Mouse (Mus musculus) mammary gland, adult 2 months (tissue): ENCODE results near the gene Ifi209. TPM values are rescaled to one million over a fixed set of nuclear protein-coding genes. Genes with fewer than 3 reads are reported as not detected.

Source experiments
- polyA plus RNA-seq: library from polyadenylated mRNA; depleted of rRNA; stranded (reverse); fragments of >200 nt; gene quantifications from 2 replicates; pipeline ENCODE4 v1.2.3, GENCODE M21; 2012; ENCODE audit warnings: low replicate concordance; rRNA removed

Ifi209 gene
- 2.8 and 5.7 TPM in 2 replicates for polyA plus RNA-seq

DNA sequence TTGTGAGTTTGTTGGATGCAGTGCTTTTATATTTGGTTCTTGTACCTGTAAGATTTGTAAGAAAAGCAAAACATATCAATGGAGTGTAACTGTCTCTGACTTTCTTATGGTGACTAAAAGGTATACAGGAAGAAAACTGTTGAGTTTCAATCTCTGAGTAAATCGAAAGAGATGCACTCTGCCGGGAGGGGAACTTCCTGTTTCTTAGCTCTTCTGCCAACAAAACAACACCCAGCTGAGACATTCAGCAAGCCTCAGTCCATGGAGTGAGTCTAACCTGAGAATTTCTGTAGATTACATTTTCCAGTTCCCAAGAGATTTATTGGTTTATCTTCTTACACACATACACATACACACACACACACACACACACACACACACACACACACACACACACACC is at the start of gene Ifi209:
Gene Ifi209, plus strand, starts transcription at position 296 of the 400 bp plus-strand sequence.

DNA sequence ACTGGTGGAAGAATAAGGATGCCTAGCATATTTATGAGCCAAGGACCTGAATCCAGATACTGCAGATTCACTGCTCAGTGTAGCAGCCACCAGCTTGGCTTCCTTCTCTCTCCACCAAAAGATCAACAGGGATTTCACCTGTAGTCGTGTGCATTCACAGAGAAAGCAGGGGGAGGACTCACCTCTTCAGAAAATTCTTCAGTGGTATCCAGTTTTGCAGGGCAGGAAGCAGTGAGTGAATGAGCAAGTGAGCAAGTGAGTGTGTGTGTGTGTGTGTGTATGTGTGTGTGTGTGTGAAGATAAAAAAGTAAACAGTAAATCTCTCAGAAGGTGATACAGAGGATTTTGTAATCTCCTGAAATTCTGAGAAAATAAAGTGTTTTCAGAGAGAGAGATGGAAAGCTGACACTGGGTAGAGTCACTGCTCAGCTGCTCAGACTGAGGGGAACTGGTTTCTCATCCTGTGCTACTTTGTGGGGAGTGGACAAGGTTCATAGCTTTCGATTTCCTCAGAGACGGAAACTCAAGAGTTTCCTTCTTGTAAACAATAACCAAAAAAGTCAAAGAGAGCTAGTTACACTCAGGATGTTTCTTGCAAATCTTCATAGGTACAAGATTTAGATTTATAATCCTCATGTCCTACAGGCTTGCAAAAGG is 31.8 kb upstream of the Ifi209 start, which contains the start of gene Ifi213:
Gene Ifi213, minus strand, starts transcription at position 437 of the 657 bp plus-strand sequence.

DNA sequence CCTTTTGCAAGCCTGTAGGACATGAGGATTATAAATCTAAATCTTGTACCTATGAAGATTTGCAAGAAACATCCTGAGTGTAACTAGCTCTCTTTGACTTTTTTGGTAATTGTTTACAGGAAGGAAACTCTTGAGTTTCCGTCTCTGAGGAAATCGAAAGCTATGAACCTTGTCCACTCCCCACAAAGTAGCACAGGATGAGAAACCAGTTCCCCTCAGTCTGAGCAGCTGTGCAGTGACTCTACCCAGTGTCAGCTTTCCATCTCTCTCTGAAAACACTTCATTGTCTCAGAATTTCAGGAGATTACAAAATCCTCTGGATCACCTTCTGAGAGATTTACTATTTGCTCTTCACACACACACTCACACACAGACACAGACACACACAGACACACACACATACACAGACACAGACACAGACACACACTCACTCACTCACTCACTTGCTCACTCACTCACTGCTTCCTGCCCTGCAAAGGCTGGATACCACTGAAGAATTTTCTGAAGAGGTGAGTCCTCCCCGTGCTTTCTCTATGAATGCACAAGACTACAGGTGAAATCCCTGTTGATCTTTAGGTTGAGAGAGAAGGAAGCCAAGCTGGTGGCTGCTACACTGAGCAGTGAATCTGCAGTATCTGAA is 42.9 kb downstream of the Ifi209 start, which contains the start of gene Ifi208:
Gene Ifi208, plus strand, starts transcription at position 218 of the 640 bp plus-strand sequence.

Other genes with a start within 250 kb of the Ifi209 start
- gene Ifi206, start 139.9 kb upstream of the Ifi209 start, polyA plus RNA-seq, result 17.6 and 18.4 TPM in 2 replicates
- 0.84 and 1.3 TPM in 2 replicates for gene Ifi214, start 95.0 kb upstream of the Ifi209 start, polyA plus RNA-seq
- 14.9 and 18.4 TPM in 2 replicates for gene Ifi213, start 31.6 kb upstream of the Ifi209 start, polyA plus RNA-seq
- gene Ifi208, start 42.8 kb downstream of the Ifi209 start, polyA plus RNA-seq, result 14.5 and 19.2 TPM in 2 replicates
- gene Ifi207, start 110.8 kb downstream of the Ifi209 start, polyA plus RNA-seq, result 13.7 and 48.4 TPM in 2 replicates
- gene Ifi204, start 136.0 kb downstream of the Ifi209 start, polyA plus RNA-seq, result 1.9 and 6.8 TPM in 2 replicates